Mouse (Mus musculus): Measurements from ENCODE around the gene Prickle3.
A peak's percentile ranks its signal among the peaks of the same experiment; 100 is the strongest.
"Not testable (repeated sequence)": the region's sequence is repeated elsewhere in the genome, so short reads cannot be mapped to it uniquely, and the experiment has no call there.

Prickle3 gene

DNA sequence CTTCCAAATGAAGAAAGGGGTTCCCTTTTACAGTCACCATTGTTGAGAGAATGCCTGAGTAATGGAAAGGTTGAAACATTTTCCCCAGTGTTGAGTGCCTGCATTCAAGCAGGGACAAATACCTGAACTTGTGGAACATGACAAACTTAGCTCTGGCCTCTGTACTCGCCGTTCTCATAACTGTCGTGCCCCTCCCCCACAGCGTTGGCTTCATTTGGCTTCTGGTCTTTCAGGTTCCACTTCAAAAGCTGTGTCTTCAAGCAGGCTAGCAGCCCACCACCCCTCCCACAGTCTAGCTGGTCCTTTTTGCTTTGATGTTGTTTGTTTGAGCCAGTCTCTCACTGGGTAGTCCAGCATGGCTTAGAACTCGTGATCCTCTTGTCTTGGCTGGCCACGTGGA lies 15.7 kb downstream of the Prickle3 start:
- DNase-seq = no peak

DNA sequence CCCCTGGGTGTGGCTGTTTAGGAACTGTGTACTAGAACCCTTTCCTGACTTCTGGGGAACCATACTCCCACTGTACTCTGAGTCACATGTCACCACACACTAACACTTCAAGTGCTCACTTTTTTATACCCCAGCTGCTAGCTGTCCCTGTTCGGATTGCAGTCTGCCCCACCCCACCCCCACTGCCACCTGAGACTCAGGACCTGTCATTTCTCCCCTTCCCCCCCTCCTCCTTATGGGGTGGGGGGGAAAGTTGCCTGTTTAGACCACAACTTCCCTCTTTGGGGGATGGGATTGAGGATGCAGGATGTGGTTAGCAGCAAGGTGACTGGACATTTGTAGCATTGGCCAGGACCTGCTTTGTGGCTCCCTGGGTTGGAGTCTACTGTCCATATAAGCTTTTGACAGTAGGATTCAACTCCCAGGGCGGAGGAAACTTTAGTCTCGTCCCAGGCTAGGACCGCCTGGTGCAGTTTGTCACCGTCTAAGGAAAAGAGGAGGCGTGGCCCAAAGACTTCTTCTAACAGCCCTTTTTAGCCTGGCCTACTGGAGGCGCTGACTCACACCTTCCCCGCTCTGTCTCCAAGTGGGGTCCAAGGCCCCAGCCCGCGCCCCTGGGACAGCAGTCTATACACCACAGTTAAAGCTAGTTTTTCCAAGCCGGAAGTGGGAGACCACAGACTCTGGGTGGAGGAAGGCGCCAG lies 16.7 kb downstream of the Prickle3 start:
- DNase-seq = peak; percentile 15

GRCm38 (mm10) chrX:7674284-7675000 lies 17.4 kb downstream of the Prickle3 start:
- peak; percentile 27 for DNase-seq

DNA sequence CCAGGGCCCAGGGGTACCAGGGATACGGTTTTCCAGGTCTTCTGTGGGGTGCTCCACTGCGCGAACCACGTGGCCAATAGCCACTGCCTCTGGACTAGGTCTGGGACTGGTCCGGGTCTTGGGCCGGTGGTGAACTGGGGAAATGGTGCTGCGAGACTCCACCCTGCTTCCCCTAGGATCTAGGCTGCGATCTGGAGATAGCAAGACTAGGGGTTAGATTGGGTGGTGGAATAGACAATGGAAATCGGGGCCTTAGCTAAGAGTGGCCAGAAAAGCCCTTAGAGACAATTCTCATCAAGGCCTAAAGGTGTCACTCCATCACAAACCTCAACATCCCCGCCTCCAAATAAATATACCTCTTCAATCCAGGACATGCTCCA lies 17.9 kb downstream of the Prickle3 start:
- DNase-seq = no peak

GRCm38 (mm10) chrX:7678986-7679385 lies 21.9 kb downstream of the Prickle3 start:
- no peak for DNase-seq

DNA sequence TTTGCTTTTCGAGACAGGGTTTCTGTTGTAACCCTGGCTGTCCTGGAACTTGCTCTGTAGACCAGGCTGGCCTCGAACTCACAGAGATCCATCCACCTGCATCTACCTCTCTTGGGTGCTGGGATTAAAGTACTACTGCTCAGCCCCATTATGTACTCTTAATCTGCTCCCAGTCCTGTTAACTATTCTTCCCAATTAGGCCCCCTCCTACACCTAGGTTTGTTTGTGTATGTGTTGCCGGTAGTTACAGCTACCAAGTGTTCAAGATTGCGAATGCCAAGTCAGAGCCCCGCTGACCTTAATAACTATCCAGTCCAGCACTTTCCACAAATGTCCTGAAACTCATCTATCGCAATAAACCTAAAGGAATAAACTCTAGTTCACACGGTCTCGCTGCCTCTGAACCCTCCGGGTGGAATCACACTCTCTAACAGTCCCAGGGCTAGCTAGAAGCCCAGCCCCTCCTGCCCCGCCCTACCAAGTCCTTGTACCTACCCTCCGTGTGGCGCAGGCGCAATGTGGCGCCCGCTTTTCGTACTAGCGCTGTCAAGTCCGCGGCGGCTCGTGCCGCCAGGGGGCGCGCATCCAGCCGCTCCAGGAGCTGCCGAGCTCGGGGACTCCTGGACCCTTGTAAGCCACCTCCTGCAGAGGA lies 22.5 kb downstream of the Prickle3 start:
- peak; percentile 96 for DNase-seq

GRCm38 (mm10) chrX:7680057-7680412 lies 23.0 kb downstream of the Prickle3 start:
- DNase-seq = no peak

DNA sequence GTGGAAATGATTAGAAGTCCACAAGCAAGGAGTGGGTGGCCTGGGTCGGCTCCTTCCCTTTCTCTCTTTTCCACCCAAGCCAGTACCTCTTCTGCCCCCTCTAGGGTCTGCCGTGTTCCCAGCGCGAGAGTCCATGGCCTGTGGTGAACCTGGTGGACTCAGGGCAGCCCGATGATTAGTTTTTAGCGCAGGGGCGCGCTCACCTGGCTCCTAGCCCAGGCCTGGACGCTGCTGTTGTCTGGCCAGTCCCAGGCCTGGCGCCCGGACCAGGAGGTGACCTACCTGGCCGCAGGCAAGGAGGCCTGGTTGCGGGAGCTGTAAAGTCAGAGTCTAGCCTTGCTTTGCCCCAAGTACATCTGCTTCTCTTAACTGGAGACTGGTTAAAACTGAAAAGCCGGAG lies 23.8 kb downstream of the Prickle3 start, which contains the start of gene Magix:
Gene Magix (minus strand): TSS at position 388 of the 400 bp plus-strand sequence.
- peak; percentile 68 for DNase-seq

DNA sequence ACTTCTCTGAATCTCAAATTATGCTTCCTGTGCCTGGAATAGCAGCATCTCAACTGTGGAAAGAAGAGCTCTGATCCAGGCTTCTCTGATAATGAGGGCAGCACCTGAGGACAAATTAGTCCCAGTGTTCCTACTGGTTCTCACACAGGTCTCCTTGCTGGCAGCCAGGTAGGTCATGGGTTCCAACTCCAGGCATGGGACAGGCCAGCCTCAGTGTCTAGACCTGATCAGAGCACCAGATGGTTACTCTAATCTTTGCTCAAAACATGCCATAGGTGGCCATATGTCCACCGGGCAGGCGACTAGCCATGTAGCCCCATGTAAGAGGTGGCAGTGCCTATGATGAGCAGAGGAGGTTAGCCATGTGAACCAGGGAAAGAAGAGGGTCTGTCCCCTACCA lies 31.3 kb downstream of the Prickle3 start:
- no peak for DNase-seq

GRCm38 (mm10) chrX:7690486-7690885 lies 33.4 kb downstream of the Prickle3 start:
- DNase-seq = no peak

- DNase-seq = peak; percentile 40
Measured at GRCm38 (mm10) chrX:7692862-7693261, 35.8 kb downstream of the Prickle3 start.

GRCm38 (mm10) chrX:7696520-7696919 lies 39.5 kb downstream of the Prickle3 start:
- DNase-seq = no peak

- peak; percentile 90 for DNase-seq
Measured at GRCm38 (mm10) chrX:7696954-7697381, 39.9 kb downstream of the Prickle3 start, which contains the start of gene Gpkow. Gene Gpkow, plus strand, starts transcription at chrX:7697131.

DNA sequence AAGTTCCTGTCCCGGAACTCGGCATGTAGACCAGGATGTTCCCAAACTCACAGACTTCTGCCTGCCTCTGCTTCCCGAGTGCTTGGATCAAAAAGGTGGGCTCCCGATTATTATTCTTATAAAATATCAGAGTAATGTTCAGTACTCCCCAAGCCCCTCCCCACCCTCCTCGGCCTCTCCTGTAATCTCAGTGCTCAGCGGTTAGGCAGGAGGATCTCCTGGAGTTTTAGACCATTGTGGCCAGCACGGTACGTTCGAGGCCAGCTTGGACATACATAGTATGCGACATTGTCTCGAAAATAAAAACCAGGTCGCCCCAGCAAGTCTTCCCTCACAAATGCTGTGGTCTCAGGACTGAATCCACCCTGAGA lies 56.7 kb downstream of the Prickle3 start:
- not testable (repeated sequence) for DNase-seq

DNA sequence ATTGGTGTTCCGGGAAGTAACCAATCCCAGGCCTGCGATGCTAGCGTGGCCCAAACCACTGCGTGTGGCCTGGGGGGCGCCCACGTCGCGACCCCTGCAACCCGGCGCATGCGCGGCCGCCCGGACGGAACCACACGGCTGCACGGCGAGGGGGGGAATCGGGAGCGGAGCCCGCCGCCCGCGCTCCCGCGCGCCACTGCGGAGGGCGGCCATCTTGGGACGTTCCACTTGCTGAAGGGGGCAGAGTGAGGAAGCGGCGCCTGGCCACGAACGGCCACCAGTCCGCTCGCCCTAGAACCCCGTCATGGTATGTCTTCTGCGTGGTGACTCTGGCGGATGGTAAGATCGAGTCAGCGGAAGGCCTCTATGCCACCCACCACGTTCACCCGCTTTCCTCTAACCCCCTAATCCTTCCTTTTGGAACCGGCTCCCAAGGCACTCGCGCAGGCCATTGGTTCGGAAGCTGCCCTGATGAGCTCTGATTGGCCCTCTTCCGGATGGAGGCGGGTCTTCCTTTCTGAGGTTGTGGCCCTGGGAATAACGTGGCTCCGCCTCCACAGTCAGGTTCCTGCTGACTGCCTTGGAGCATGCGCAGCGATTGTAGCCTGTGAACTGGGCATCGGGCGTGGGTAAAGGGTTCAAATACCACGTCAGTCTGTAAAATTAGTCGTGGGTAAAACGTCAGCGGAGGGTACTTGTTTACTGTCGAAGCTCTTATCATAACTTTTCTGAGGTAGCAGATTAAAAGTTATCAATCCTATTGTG lies 57.3 kb downstream of the Prickle3 start, which contains the start of gene Wdr45:
Gene Wdr45 (plus strand): TSS at position 199 of the 765 bp plus-strand sequence.
- peak; percentile 95 for DNase-seq

DNA sequence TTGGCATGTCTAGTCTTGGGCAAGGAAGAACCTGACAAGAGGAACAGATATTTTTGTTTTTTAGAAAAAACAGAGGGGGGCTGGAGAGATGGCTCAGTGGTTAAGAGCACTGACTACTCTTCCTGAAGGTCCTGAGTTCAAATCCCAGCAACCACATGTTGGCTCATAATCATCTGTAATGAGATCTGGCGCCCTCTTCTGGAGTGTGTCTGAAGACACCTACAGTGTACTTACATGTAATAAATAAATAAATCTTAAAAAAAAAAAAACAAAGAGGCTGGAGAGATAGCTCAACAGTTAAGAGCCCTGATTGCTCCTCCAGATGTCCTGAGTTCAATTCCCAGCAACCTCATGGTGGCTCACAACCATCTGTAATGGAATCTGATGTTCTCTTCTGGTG lies 59.0 kb downstream of the Prickle3 start:
- not testable (repeated sequence) for DNase-seq
